Mouse (Mus musculus) hindbrain, postnatal 0 days (tissue): ENCODE measurements around the gene Sh3gl3. TPM values are rescaled to one million over a fixed set of nuclear protein-coding genes. Genes with fewer than 3 reads are reported as not detected.

Source experiments
- ATAC-seq: fragments of 200-750 bp; cut with Nextera tagmentation; 2 replicates; pipeline ENCODE4 v1.8.0; 2017; ENCODE audit warnings: mild to moderate bottlenecking, moderate TSS enrichment, moderate library complexity
- DNase-seq: peaks from one replicate; pipeline ENCODE4 v3.0.0-alpha.2; 2015; ENCODE audit warnings: low spot score
- H3K27ac ChIP-seq: fragments of 300-500 bp; sonication (generic); 2 replicates; pipeline ENCODE4 v1.5.1; 2014; ENCODE audit warnings: mild to moderate bottlenecking
- H3K27me3 ChIP-seq: fragments of 300-500 bp; sonication (generic); 2 replicates; pipeline ENCODE4 v1.6.1; 2014; ENCODE audit warnings: low read length, mixed read lengths; ENCODE audit not compliant: insufficient read depth
- H3K36me3 ChIP-seq: fragments of 300-500 bp; sonication (generic); 2 replicates; pipeline ENCODE4 v1.6.1; 2014; ENCODE audit warnings: low read length, mixed read lengths; ENCODE audit not compliant: insufficient read depth
- H3K4me1 ChIP-seq: fragments of 300-500 bp; sonication (generic); 2 replicates; pipeline ENCODE4 v1.6.1; 2014; ENCODE audit warnings: antibody characterized with exemption, low read length, mixed read lengths; ENCODE audit not compliant: insufficient read depth
- H3K4me2 ChIP-seq: fragments of 300-500 bp; sonication (generic); 2 replicates; pipeline ENCODE4 v1.6.1; 2014; ENCODE audit warnings: low read depth, mild to moderate bottlenecking, low read length, moderate library complexity, mixed read lengths
- H3K4me3 ChIP-seq: fragments of 300-500 bp; sonication (generic); 2 replicates; pipeline ENCODE4 v1.5.1; 2014; ENCODE audit warnings: low read length
- H3K9ac ChIP-seq: fragments of 300-500 bp; sonication (generic); replicated peaks from 2 replicates; pipeline ENCODE4 v1.6.1; 2014; ENCODE audit warnings: mild to moderate bottlenecking, low read length, moderate library complexity, mixed read lengths
- H3K9me3 ChIP-seq: fragments of 300-500 bp; sonication (generic); 2 replicates; pipeline ENCODE4 v1.6.1; 2016; ENCODE audit warnings: low read length, mixed read lengths
- CTCF ChIP-seq: IDR thresholded peaks from 2 replicates; pipeline ENCODE4 v1.5.1; 2016; ENCODE audit warnings: antibody characterized with exemption, control low read depth, low read depth
- WGBS: fragments of 180-500 bp; shearing (Covaris S2); extraction: QIAGEN DNeasy Blood & Tissue Kit; methylation state at CpG from one replicate; pipeline ENCODE4 v1.1.7; 2014; 5-methylcytosine and 5-hydroxymethylcytosine counted together
- polyA plus RNA-seq: library from polyadenylated mRNA; unstranded; fragments of >200 nt; fragmentation: Nextera tagmentation; extraction: Ambion mirVana; gene quantifications from 2 replicates; pipeline ENCODE4 v1.2.1, GENCODE M21; 2015
- total RNA-seq: library from RNA; depleted of rRNA; stranded (reverse); fragments of >200 nt; gene quantifications from 2 replicates; pipeline ENCODE4 v1.2.3, GENCODE M21; 2014

The Sh3gl3 gene
- total and polyA plus RNA-seq, 2 experiments from 2014 or later: 35.8 to 77.5 TPM

- Histone ChIP-seq H3K36me3 (no peaks in the 10 kb centered on the region), H3K27me3 (no peaks in the 10 kb centered on the region), H3K4me2 (no peak overlapping the region), H3K4me3 (no peak overlapping the region), H3K27ac (no peak overlapping the region), H3K9ac (no peak overlapping the region), H3K4me1 (0 out of 2 replicates have a peak, but pooled peaks cover 5% of the 10 kb centered on the region), H3K9me3 (no peaks in the 10 kb centered on the region)
- 59% methylated on average over 5 of the region's 5 CpGs for WGBS
- ATAC-seq (no peak), DNase-seq (no peak)
- no peak for TF ChIP-seq CTCF
Observed at GRCm38 (mm10) chr7:82177336-82177735, 3.7 kb downstream of the Sh3gl3 start.

- Histone ChIP-seq H3K4me2 (no peak overlapping the region), H3K9me3 (no peaks in the 10 kb centered on the region), H3K4me3 (no peak overlapping the region), H3K27ac (no peak overlapping the region), H3K27me3 (no peaks in the 10 kb centered on the region), H3K9ac (no peak overlapping the region), H3K36me3 (no peaks in the 10 kb centered on the region), H3K4me1 (0 out of 2 replicates have a peak, but pooled peaks cover 5% of the 10 kb centered on the region)
- 91% methylated on average over 5 of the region's 5 CpGs for WGBS
- no peak for TF ChIP-seq CTCF
- DNase-seq (no peak), ATAC-seq (no peak)
Observed at GRCm38 (mm10) chr7:82180919-82181318, 7.3 kb downstream of the Sh3gl3 start.

- Histone ChIP-seq H3K36me3 (no peaks in the 10 kb centered on the region), H3K27ac (no peak overlapping the region), H3K4me1 (no peaks in the 10 kb centered on the region), H3K4me3 (no peak overlapping the region), H3K9me3 (no peaks in the 10 kb centered on the region), H3K27me3 (no peaks in the 10 kb centered on the region), H3K9ac (no peak overlapping the region), H3K4me2 (no peak overlapping the region)
- ATAC-seq (no peak), DNase-seq (no peak)
- WGBS: 15% methylated on average over 2 of the region's 2 CpGs
- no peak for TF ChIP-seq CTCF
Observed at GRCm38 (mm10) chr7:82182781-82183180, 9.1 kb downstream of the Sh3gl3 start.

GRCm38 (mm10) chr7:82191604-82192003, 18.0 kb downstream of the Sh3gl3 start:
- 87% methylated on average over 11 of the region's 11 CpGs for WGBS
- TF ChIP-seq CTCF: no peak
- Histone ChIP-seq H3K4me1 (no peaks in the 10 kb centered on the region), H3K36me3 (no peaks in the 10 kb centered on the region), H3K4me3 (no peak overlapping the region), H3K4me2 (no peak overlapping the region), H3K27me3 (no peaks in the 10 kb centered on the region), H3K27ac (no peak overlapping the region), H3K9ac (no peak overlapping the region), H3K9me3 (no peaks in the 10 kb centered on the region)
- no peak for ATAC-seq
- DNase-seq: no peak

GRCm38 (mm10) chr7:82192512-82192911, 18.9 kb downstream of the Sh3gl3 start:
- DNase-seq (no peak), ATAC-seq (no peak)
- WGBS: 93% methylated on average over 4 of the region's 4 CpGs
- Histone ChIP-seq H3K4me3 (no peak overlapping the region), H3K4me1 (no peaks in the 10 kb centered on the region), H3K27ac (no peak overlapping the region), H3K9ac (no peak overlapping the region), H3K36me3 (no peaks in the 10 kb centered on the region), H3K27me3 (no peaks in the 10 kb centered on the region), H3K4me2 (no peak overlapping the region), H3K9me3 (no peaks in the 10 kb centered on the region)
- TF ChIP-seq CTCF: no peak

GRCm38 (mm10) chr7:82203111-82203510, 29.5 kb downstream of the Sh3gl3 start:
- Histone ChIP-seq H3K4me3 (no peak overlapping the region), H3K36me3 (no peaks in the 10 kb centered on the region), H3K27ac (no peak overlapping the region), H3K9me3 (no peaks in the 10 kb centered on the region), H3K4me2 (no peak overlapping the region), H3K4me1 (peaks cover 10% of the 10 kb centered on the region; the same call in 1 of the 2 replicates), H3K9ac (no peak overlapping the region), H3K27me3 (no peaks in the 10 kb centered on the region)
- ATAC-seq (no peak), DNase-seq (no peak)
- 60% methylated on average over 7 of the region's 7 CpGs for WGBS
- no peak for TF ChIP-seq CTCF

- no peaks in the 10 kb centered on the region for H3K9me3 ChIP-seq
- ATAC-seq: no peak
- WGBS: 66% methylated on average over 12 of the region's 12 CpGs
- H3K9ac ChIP-seq: no peak overlapping the region
- H3K4me1 ChIP-seq: peaks cover 10% of the 10 kb centered on the region; the same call in 1 of the 2 replicates
- no peak overlapping the region for H3K4me2 ChIP-seq
- no peak for DNase-seq
- H3K27me3 ChIP-seq: no peaks in the 10 kb centered on the region
- H3K27ac ChIP-seq: no peak overlapping the region
- H3K4me3 ChIP-seq: no peak overlapping the region
- no peak for TF ChIP-seq CTCF
- no peaks in the 10 kb centered on the region for H3K36me3 ChIP-seq
Observed at GRCm38 (mm10) chr7:82204014-82204784, 30.6 kb downstream of the Sh3gl3 start.
